Mouse (Mus musculus): ENCODE measurements around the gene Ppfia1.

The Ppfia1 gene

GRCm38 (mm10) chr7:144549904-144550566 lies 3.5 kb downstream of the Ppfia1 start:
- DNase-seq (ENCODE audit: low read depth, low spot score): no peak

- no peak for DNase-seq (ENCODE audit: low read depth, low spot score)
Measured at GRCm38 (mm10) chr7:144545231-144545630, 8.3 kb downstream of the Ppfia1 start.

GRCm38 (mm10) chr7:144541351-144541750 lies 12.2 kb downstream of the Ppfia1 start:
- no peak for DNase-seq (ENCODE audit: low read depth, low spot score)

- no peak for DNase-seq (ENCODE audit: low read depth, low spot score)
Measured at GRCm38 (mm10) chr7:144539146-144539545, 14.4 kb downstream of the Ppfia1 start.

GRCm38 (mm10) chr7:144538030-144538644 lies 15.4 kb downstream of the Ppfia1 start:
- DNase-seq (ENCODE audit: low read depth, low spot score): no peak

GRCm38 (mm10) chr7:144536367-144536766 lies 17.2 kb downstream of the Ppfia1 start:
- no peak for DNase-seq (ENCODE audit: low read depth, low spot score)

GRCm38 (mm10) chr7:144534773-144535172 lies 18.8 kb downstream of the Ppfia1 start:
- DNase-seq (ENCODE audit: low read depth, low spot score): no peak

GRCm38 (mm10) chr7:144531585-144532378 lies 21.7 kb downstream of the Ppfia1 start:
- peak; percentile 16 for DNase-seq (ENCODE audit: low read depth, low spot score)

- DNase-seq (ENCODE audit: low read depth, low spot score): no peak
Measured at GRCm38 (mm10) chr7:144529851-144530250, 23.7 kb downstream of the Ppfia1 start.

GRCm38 (mm10) chr7:144527723-144528221 lies 25.8 kb downstream of the Ppfia1 start:
- no peak for DNase-seq (ENCODE audit: low read depth, low spot score)

GRCm38 (mm10) chr7:144526649-144527048 lies 26.9 kb downstream of the Ppfia1 start:
- no peak for DNase-seq (ENCODE audit: low read depth, low spot score)

- no peak for DNase-seq (ENCODE audit: low read depth, low spot score)
Measured at GRCm38 (mm10) chr7:144524427-144525191, 28.9 kb downstream of the Ppfia1 start.

GRCm38 (mm10) chr7:144523415-144523814 lies 30.1 kb downstream of the Ppfia1 start:
- no peak for DNase-seq (ENCODE audit: low read depth, low spot score)

- DNase-seq (ENCODE audit: low read depth, low spot score): no peak
Measured at GRCm38 (mm10) chr7:144521927-144522326, 31.6 kb downstream of the Ppfia1 start.

GRCm38 (mm10) chr7:144519852-144520251 lies 33.7 kb downstream of the Ppfia1 start:
- no peak for DNase-seq (ENCODE audit: low read depth, low spot score)

- no peak for DNase-seq (ENCODE audit: low read depth, low spot score)
Measured at GRCm38 (mm10) chr7:144516711-144517110, 36.8 kb downstream of the Ppfia1 start.

- DNase-seq (ENCODE audit: low read depth, low spot score): no peak
Measured at GRCm38 (mm10) chr7:144509090-144509489, 44.4 kb downstream of the Ppfia1 start.

GRCm38 (mm10) chr7:144506807-144507206 lies 46.7 kb downstream of the Ppfia1 start:
- DNase-seq (ENCODE audit: low read depth, low spot score): no peak

- no peak for DNase-seq (ENCODE audit: low read depth, low spot score)
Measured at GRCm38 (mm10) chr7:144503959-144504358, 49.6 kb downstream of the Ppfia1 start.

GRCm38 (mm10) chr7:144492931-144493330 lies 60.6 kb downstream of the Ppfia1 start:
- no peak for DNase-seq (ENCODE audit: low read depth, low spot score)

- no peak for DNase-seq (ENCODE audit: low read depth, low spot score)
Measured at GRCm38 (mm10) chr7:144490201-144490873, 63.2 kb downstream of the Ppfia1 start.
